Mouse (Mus musculus) midbrain, postnatal 0 days (tissue): ENCODE results near the gene Apopt1. TPM values are rescaled to one million over a fixed set of nuclear protein-coding genes. Genes with fewer than 3 reads are reported as not detected.

Experiments used
- ATAC-seq: fragments of 200-750 bp; cut with Nextera tagmentation; 2 replicates; pipeline ENCODE4 v1.8.0; 2017; ENCODE audit warnings: moderate number of reproducible peaks, mild to moderate bottlenecking, moderate TSS enrichment, moderate library complexity; ENCODE audit not compliant: low FRiP score
- DNase-seq: peaks from one replicate; pipeline ENCODE4 v3.0.0-alpha.2; 2015; ENCODE audit warnings: low spot score
- H3K27ac ChIP-seq: fragments of 300-500 bp; sonication (generic); 2 replicates; pipeline ENCODE4 v1.5.1; 2014; ENCODE audit warnings: low read depth, mild to moderate bottlenecking, low read length, mixed read lengths
- H3K27me3 ChIP-seq: fragments of 300-500 bp; sonication (generic); 2 replicates; pipeline ENCODE4 v1.6.1; 2014; ENCODE audit warnings: low read length, control low read depth, mixed read lengths; ENCODE audit not compliant: insufficient read depth
- H3K36me3 ChIP-seq: fragments of 300-500 bp; sonication (generic); 2 replicates; pipeline ENCODE4 v1.6.1; 2014; ENCODE audit warnings: low read length, control low read depth, mixed read lengths; ENCODE audit not compliant: insufficient read depth
- H3K4me1 ChIP-seq: fragments of 300-500 bp; sonication (generic); 2 replicates; pipeline ENCODE4 v1.6.1; 2014; ENCODE audit warnings: mild to moderate bottlenecking, control low read depth, antibody characterized with exemption, low read length, mixed read lengths; ENCODE audit not compliant: insufficient read depth
- H3K4me2 ChIP-seq: fragments of 300-500 bp; sonication (generic); 2 replicates; pipeline ENCODE4 v1.6.1; 2014; ENCODE audit warnings: low read depth, mild to moderate bottlenecking, low read length, mixed read lengths; ENCODE audit not compliant: poor library complexity, severe bottlenecking
- H3K4me3 ChIP-seq: fragments of 300-500 bp; sonication (generic); 2 replicates; pipeline ENCODE4 v1.5.1; 2014; ENCODE audit warnings: low read depth, mild to moderate bottlenecking, low read length, moderate library complexity
- H3K9ac ChIP-seq: fragments of 300-500 bp; sonication (generic); replicated peaks from 2 replicates; pipeline ENCODE4 v1.6.1; 2014; ENCODE audit warnings: mild to moderate bottlenecking, low read length, moderate library complexity, mixed read lengths; ENCODE audit not compliant: poor library complexity, severe bottlenecking
- H3K9me3 ChIP-seq: fragments of 300-500 bp; sonication (generic); 2 replicates; pipeline ENCODE4 v1.6.1; 2016; ENCODE audit warnings: low read length, control low read depth
- CTCF ChIP-seq: IDR thresholded peaks from 2 replicates; pipeline ENCODE4 v1.5.1; 2016; ENCODE audit warnings: antibody characterized with exemption, mild to moderate bottlenecking
- WGBS: fragments of 180-500 bp; shearing (Covaris S2); extraction: QIAGEN DNeasy Blood & Tissue Kit; methylation state at CpG from one replicate; pipeline ENCODE4 v1.1.7; 2014; 5-methylcytosine and 5-hydroxymethylcytosine counted together
- polyA plus RNA-seq: library from polyadenylated mRNA; unstranded; fragments of >200 nt; fragmentation: Nextera tagmentation; extraction: Ambion mirVana; gene quantifications from 2 replicates; pipeline ENCODE4 v1.2.1, GENCODE M21; 2015
- total RNA-seq: library from RNA; depleted of rRNA; stranded (reverse); fragments of >200 nt; gene quantifications from 2 replicates; pipeline ENCODE4 v1.2.3, GENCODE M21; 2014

Gene Apopt1
- total and polyA plus RNA-seq, 2 experiments from 2014 or later = 17.9 to 63.1 TPM

GRCm38 (mm10) chr12:111769306-111769705, 56.2 kb downstream of the Apopt1 start:
- TF ChIP-seq CTCF = peak; percentile 43
- no peak for ATAC-seq
- H3K9ac ChIP-seq = no peak overlapping the region

GRCm38 (mm10) chr12:111769816-111770577, 56.9 kb downstream of the Apopt1 start:
- Histone ChIP-seq H3K4me1 (peaks cover 8% of the 10 kb centered on the region), H3K36me3 (peaks cover 27% of the 10 kb centered on the region), H3K4me2 (no peak overlapping the region), H3K27me3 (no peaks in the 10 kb centered on the region), H3K9ac (no peak overlapping the region), H3K27ac (peak overlapping the region; percentile 34; the same call in 1 of the 2 replicates), H3K4me3 (no peak overlapping the region), H3K9me3 (no peaks in the 10 kb centered on the region)
- 48% methylated on average over 9 of the region's 9 CpGs for WGBS
- no peak for TF ChIP-seq CTCF
- ATAC-seq = no peak
- DNase-seq = no peak

More at GRCm38 (mm10) chr12:111769306-111769705, 56.2 kb downstream of the Apopt1 start:
- peak; percentile 72 for DNase-seq
- WGBS = 25% methylated on average over 10 of the region's 10 CpGs
- Histone ChIP-seq H3K27ac (peak overlapping the region; percentile 34; the same call in 1 of the 2 replicates), H3K36me3 (peaks cover 20% of the 10 kb centered on the region), H3K4me1 (peaks cover 8% of the 10 kb centered on the region), H3K9me3 (no peaks in the 10 kb centered on the region), H3K27me3 (no peaks in the 10 kb centered on the region), H3K4me3 (no peak overlapping the region), H3K4me2 (no peak overlapping the region)

GRCm38 (mm10) chr12:111770651-111771050, 57.6 kb downstream of the Apopt1 start:
- 84% methylated on average over 10 of the region's 10 CpGs for WGBS
- Histone ChIP-seq H3K27ac (no peak overlapping the region), H3K4me1 (peaks cover 5% of the 10 kb centered on the region), H3K27me3 (no peaks in the 10 kb centered on the region), H3K36me3 (peaks cover 29% of the 10 kb centered on the region), H3K9me3 (no peaks in the 10 kb centered on the region), H3K4me3 (no peak overlapping the region), H3K9ac (no peak overlapping the region), H3K4me2 (no peak overlapping the region)
- TF ChIP-seq CTCF = no peak
- no peak for DNase-seq
- ATAC-seq = no peak

GRCm38 (mm10) chr12:111774156-111774555, 61.1 kb downstream of the Apopt1 start:
- H3K27me3 ChIP-seq = no peaks in the 10 kb centered on the region
- H3K9ac ChIP-seq = no peak overlapping the region
- H3K4me3 ChIP-seq = no peak overlapping the region
- TF ChIP-seq CTCF = no peak
- peaks cover 57% of the 10 kb centered on the region for H3K36me3 ChIP-seq
- no peak for ATAC-seq
- H3K9me3 ChIP-seq = no peaks in the 10 kb centered on the region
- 92% methylated on average over 16 of the region's 16 CpGs for WGBS
- H3K27ac ChIP-seq = no peak overlapping the region
- no peaks in the 10 kb centered on the region for H3K4me1 ChIP-seq
- DNase-seq = no peak
- H3K4me2 ChIP-seq = no peak overlapping the region

- Histone ChIP-seq H3K27ac (no peak overlapping the region), H3K9me3 (no peaks in the 10 kb centered on the region), H3K9ac (no peak overlapping the region), H3K27me3 (no peaks in the 10 kb centered on the region), H3K4me3 (no peak overlapping the region), H3K4me1 (no peaks in the 10 kb centered on the region), H3K4me2 (no peak overlapping the region), H3K36me3 (peaks cover 64% of the 10 kb centered on the region)
- ATAC-seq (no peak), DNase-seq (no peak)
- TF ChIP-seq CTCF = no peak
- WGBS = 55% methylated on average over 15 of the region's 15 CpGs
These were observed 61.8 kb downstream of the Apopt1 start for GRCm38 (mm10) chr12:111774845-111775244.

GRCm38 (mm10) chr12:111777919-111778318, 64.9 kb downstream of the Apopt1 start:
- no peak for TF ChIP-seq CTCF
- Histone ChIP-seq H3K4me2 (no peak overlapping the region), H3K9me3 (no peaks in the 10 kb centered on the region), H3K27ac (no peak overlapping the region), H3K4me3 (no peak overlapping the region), H3K4me1 (no peaks in the 10 kb centered on the region), H3K36me3 (peaks cover 83% of the 10 kb centered on the region), H3K27me3 (no peaks in the 10 kb centered on the region), H3K9ac (no peak overlapping the region)
- ATAC-seq = no peak
- 94% methylated on average over 13 of the region's 13 CpGs for WGBS
- no peak for DNase-seq
